Mouse (Mus musculus): Measurements from ENCODE around the gene Npy5r. TPM values are rescaled to one million over a fixed set of nuclear protein-coding genes. Genes with fewer than 3 reads are reported as not detected.

The Npy5r gene
- polyA plus RNA-seq, 1 experiment from 2014 or later: 2.1 TPM

- H3K27ac ChIP-seq (ENCODE audit: low read length): no peak overlapping the region
- H3K9ac ChIP-seq (ENCODE audit: low read depth, low read length): no peak overlapping the region
- H3K27me3 ChIP-seq (ENCODE audit: control insufficient read depth, insufficient read depth, low read depth, low read length): no peaks in the 10 kb centered on the region; the same call in none of the 2 replicates
- H3K4me2 ChIP-seq (ENCODE audit: low read length): no peak overlapping the region
- H3K36me3 ChIP-seq (ENCODE audit: control insufficient read depth, insufficient read depth, low read length): no peaks in the 10 kb centered on the region
- no peak for ATAC-seq
- no peak overlapping the region for H3K4me3 ChIP-seq (ENCODE audit: low read depth, low read length)
- WGBS: 60% methylated on average over 5 of the region's 5 CpGs
- H3K4me1 ChIP-seq (ENCODE audit: control insufficient read depth, insufficient read depth, low read length): peaks cover 5% of the 10 kb centered on the region; the same call in 1 of the 2 replicates
- H3K9me3 ChIP-seq (replicated peaks; ENCODE audit: control insufficient read depth, low read length, poor library complexity, severe bottlenecking): no peaks in the 10 kb centered on the region
Observed at GRCm38 (mm10) chr8:66690402-66690801, 2.5 kb upstream of the Npy5r start.

GRCm38 (mm10) chr8:66688799-66689198 is 871 bp upstream of the Npy5r start:
- peaks cover 5% of the 10 kb centered on the region; the same call in 1 of the 2 replicates for H3K4me1 ChIP-seq (ENCODE audit: control insufficient read depth, insufficient read depth, low read length)
- H3K9ac ChIP-seq (ENCODE audit: low read depth, low read length): no peak overlapping the region
- WGBS: 46% methylated on average over 4 of the region's 4 CpGs
- no peak overlapping the region for H3K27ac ChIP-seq (ENCODE audit: low read length)
- no peaks in the 10 kb centered on the region; the same call in 1 of the 2 replicates for H3K27me3 ChIP-seq (ENCODE audit: control insufficient read depth, insufficient read depth, low read depth, low read length)
- no peak overlapping the region for H3K4me3 ChIP-seq (ENCODE audit: low read depth, low read length)
- no peaks in the 10 kb centered on the region for H3K9me3 ChIP-seq (replicated peaks; ENCODE audit: control insufficient read depth, low read length, poor library complexity, severe bottlenecking)
- H3K4me2 ChIP-seq (ENCODE audit: low read length): peak overlapping the region; percentile 94
- H3K36me3 ChIP-seq (ENCODE audit: control insufficient read depth, insufficient read depth, low read length): no peaks in the 10 kb centered on the region
- no peak for ATAC-seq

- no peaks in the 10 kb centered on the region for H3K9me3 ChIP-seq (replicated peaks; ENCODE audit: control insufficient read depth, low read length, poor library complexity, severe bottlenecking)
- no peaks in the 10 kb centered on the region for H3K36me3 ChIP-seq (ENCODE audit: control insufficient read depth, insufficient read depth, low read length)
- H3K27ac ChIP-seq (ENCODE audit: low read length): no peak overlapping the region
- 25% methylated on average over 6 of the region's 6 CpGs for WGBS
- peak; percentile 74 for ATAC-seq
- H3K4me3 ChIP-seq (ENCODE audit: low read depth, low read length): peak overlapping the region; percentile 59
- H3K27me3 ChIP-seq (ENCODE audit: control insufficient read depth, insufficient read depth, low read depth, low read length): no peaks in the 10 kb centered on the region; the same call in 1 of the 2 replicates
- H3K4me2 ChIP-seq (ENCODE audit: low read length): peak overlapping the region; percentile 94
- peak overlapping the region; percentile 79 for H3K9ac ChIP-seq (ENCODE audit: low read depth, low read length)
- H3K4me1 ChIP-seq (ENCODE audit: control insufficient read depth, insufficient read depth, low read length): peaks cover 5% of the 10 kb centered on the region; the same call in 1 of the 2 replicates
Observed at GRCm38 (mm10) chr8:66688395-66688794, 467 bp upstream of the Npy5r start.

GRCm38 (mm10) chr8:66681261-66681660 is 6.7 kb downstream of the Npy5r start:
- no peak overlapping the region for H3K4me3 ChIP-seq (ENCODE audit: low read depth, low read length)
- WGBS: 95% methylated on average over 2 of the region's 2 CpGs
- H3K4me2 ChIP-seq (ENCODE audit: low read length): no peak overlapping the region
- H3K27me3 ChIP-seq (ENCODE audit: control insufficient read depth, insufficient read depth, low read depth, low read length): no peaks in the 10 kb centered on the region; the same call in 1 of the 2 replicates
- no peaks in the 10 kb centered on the region for H3K4me1 ChIP-seq (ENCODE audit: control insufficient read depth, insufficient read depth, low read length)
- H3K9ac ChIP-seq (ENCODE audit: low read depth, low read length): no peak overlapping the region
- no peak overlapping the region for H3K27ac ChIP-seq (ENCODE audit: low read length)
- H3K9me3 ChIP-seq (replicated peaks; ENCODE audit: control insufficient read depth, low read length, poor library complexity, severe bottlenecking): no peaks in the 10 kb centered on the region
- ATAC-seq: no peak
- 0 out of 2 replicates have a peak, but pooled peaks cover 4% of the 10 kb centered on the region for H3K36me3 ChIP-seq (ENCODE audit: control insufficient read depth, insufficient read depth, low read length)

GRCm38 (mm10) chr8:66630721-66631120 is 57.2 kb downstream of the Npy5r start:
- Histone ChIP-seq H3K9me3 (replicated peaks; ENCODE audit: control insufficient read depth, low read length, poor library complexity, severe bottlenecking) (no peaks in the 10 kb centered on the region; the same call in 1 of the 2 replicates), H3K27ac (ENCODE audit: low read length) (no peak overlapping the region), H3K27me3 (ENCODE audit: control insufficient read depth, insufficient read depth, low read depth, low read length) (no peaks in the 10 kb centered on the region), H3K36me3 (ENCODE audit: control insufficient read depth, insufficient read depth, low read length) (no peaks in the 10 kb centered on the region), H3K4me2 (ENCODE audit: low read length) (no peak overlapping the region), H3K4me1 (ENCODE audit: control insufficient read depth, insufficient read depth, low read length) (no peaks in the 10 kb centered on the region), H3K9ac (ENCODE audit: low read depth, low read length) (no peak overlapping the region), H3K4me3 (ENCODE audit: low read depth, low read length) (no peak overlapping the region)
- 68% methylated on average over 1 of the region's 1 CpGs for whole genome bisulfite sequencing
- no peak for ATAC-seq

Other genes starting within 250 kb of the Npy5r start
- 10.6 and 11.4 TPM in 2 replicates for gene Tma16, start 201.6 kb downstream of the Npy5r start, polyA plus RNA-seq (2015; fragmentation: Nextera tagmentation; extraction: Ambion mirVana)
- gene Tktl2, start 176.4 kb downstream of the Npy5r start, polyA plus RNA-seq (2015; fragmentation: Nextera tagmentation; extraction: Ambion mirVana): 0.08 TPM in 1 of 2 replicates, not detected in the other
- 4.4 and 6.6 TPM in 2 replicates for gene Npy1r, start 9.1 kb upstream of the Npy5r start, polyA plus RNA-seq (2015; fragmentation: Nextera tagmentation; extraction: Ambion mirVana)
- gene Naf1, start 172.1 kb upstream of the Npy5r start, polyA plus RNA-seq (2015; fragmentation: Nextera tagmentation; extraction: Ambion mirVana): 1.5 and 1.6 TPM in 2 replicates